Mouse (Mus musculus): ENCODE data around the gene Gab2. TPM values are rescaled to one million over a fixed set of nuclear protein-coding genes. Genes with fewer than 3 reads are reported as not detected.

Gene Gab2
- total RNA-seq, 2 experiments from 2014 or later: 12.4 to 12.8 TPM

DNA sequence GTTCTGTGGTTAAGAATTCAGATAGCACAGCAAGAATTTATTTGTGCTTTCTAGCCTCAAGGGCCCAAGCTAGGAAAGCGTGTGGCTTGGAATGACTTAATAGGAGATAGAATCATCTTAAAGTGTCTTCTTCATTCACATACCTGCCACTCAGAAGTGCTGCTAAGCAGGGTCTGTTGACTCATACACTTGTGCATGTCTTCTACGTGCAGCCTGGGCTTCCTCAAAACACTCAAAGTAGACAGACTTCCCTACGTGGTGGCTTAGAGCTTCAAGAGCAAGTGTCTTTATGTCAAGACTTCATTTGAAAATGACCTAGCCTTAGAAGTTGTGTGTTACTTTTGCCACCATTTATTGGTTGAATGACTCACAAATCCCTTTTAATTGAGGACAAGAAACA, 12.9 kb downstream of the Gab2 start:
- no peak for DNase-seq (ENCODE audit: low spot score in 2 of 2)
- intact Hi-C loops (cut with DNase I): no loop called here

DNA sequence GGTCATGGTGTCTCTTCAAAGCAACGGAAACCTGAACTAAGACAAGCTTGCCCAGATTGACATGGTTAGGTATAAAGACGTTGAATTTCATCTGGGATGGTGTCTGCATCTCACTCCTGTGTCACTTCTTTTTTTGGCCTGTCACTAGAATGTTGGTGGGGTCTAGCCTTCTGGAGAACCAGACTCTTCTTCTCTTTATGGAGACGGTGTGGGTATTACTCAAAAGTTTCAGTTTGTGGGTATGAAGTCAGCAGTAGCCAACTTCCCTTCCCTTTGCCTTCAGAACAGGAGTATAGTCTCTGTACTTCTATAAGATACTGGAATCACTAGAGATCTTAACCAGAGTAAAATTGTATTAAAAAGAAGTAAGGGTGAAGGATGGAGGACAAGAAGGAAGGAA, 26.7 kb downstream of the Gab2 start:
- intact Hi-C loops (cut with DNase I): no loop called here

DNA sequence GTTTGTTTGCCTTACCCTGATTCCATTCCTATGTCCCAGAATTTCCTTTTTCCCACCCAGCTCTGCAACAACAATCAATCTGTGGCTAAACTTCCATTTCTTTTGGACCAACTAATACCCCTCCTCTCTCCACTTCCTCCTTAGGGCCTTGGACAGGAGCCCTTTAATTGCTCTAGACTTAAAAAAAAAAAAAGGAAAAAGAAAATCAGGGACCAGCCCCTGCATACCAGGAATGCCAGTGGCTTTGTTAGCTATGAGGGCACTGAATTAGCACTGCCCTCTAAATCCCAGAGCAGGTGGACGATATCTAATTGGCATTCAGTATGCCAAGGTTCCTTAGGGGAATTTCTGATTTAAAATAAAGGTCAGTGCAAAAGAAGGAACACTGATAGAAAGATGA, 47.6 kb downstream of the Gab2 start:
- intact Hi-C loops (cut with DNase I): no loop called here
- no peak for DNase-seq (ENCODE audit: low spot score in 2 of 2)

More for the DNA sequence above, 26.7 kb downstream of the Gab2 start:
- no peak for DNase-seq (ENCODE audit: low spot score in 2 of 2)

DNA sequence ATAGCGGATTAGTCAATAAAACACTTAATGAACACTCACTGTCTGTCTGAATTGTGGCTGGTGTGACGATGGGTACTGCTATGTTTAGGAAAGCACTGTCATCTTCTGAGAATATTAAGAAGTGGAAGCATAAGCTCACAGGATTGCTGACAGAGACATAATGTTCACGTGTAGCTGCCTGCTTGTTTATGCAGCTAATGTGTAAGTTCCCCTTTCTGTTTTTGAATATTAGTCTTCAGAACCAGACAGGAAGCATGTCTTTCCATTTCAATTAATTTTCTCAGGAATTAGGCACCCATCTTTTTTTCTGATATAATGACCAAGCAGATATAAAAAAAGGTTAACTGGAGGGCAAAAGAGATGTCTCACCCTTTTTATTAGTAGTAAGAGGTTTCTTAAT, 55.1 kb downstream of the Gab2 start:
- DNase-seq (ENCODE audit: low spot score in 2 of 2): no peak

DNA sequence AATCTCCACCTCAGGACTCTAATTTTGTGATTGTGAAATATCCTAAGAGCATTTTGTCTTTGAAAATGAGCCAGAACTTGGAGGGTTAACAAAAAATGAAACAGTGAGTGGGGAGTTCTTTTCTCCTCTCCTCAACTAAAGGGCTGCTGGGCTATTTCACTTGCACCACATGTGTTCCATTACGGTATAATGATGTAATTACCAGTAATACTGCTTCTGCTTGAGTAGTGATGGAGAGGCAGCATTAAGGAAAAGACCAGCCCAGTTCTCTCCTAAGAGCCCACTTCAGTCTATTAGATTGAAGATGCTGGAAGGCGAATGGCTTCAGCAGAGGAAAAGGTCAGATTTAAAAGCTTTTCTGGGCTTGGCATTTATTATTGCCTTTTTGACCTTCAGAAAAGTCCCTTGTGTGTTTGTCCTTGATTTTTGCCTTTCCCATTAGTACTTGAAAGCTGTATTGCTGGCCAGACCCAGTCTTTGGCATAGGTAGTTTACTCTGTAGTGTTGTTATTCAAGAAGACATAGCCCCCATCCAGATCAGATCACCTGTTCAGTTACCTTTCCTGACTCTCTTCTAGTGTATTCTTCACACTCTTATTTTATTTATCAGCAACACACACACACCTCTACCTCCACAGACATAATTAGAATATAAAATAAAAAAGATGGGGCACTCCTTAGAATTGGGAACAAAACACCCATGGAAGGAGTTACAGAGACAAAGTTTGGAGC, 69.9 kb downstream of the Gab2 start:
- intact Hi-C loops (cut with DNase I): no loop called here
- DNase-seq (ENCODE audit: low spot score in 2 of 2): no peak

More for the DNA sequence above, 55.1 kb downstream of the Gab2 start:
- intact Hi-C loops (cut with DNase I): no loop called here

DNA sequence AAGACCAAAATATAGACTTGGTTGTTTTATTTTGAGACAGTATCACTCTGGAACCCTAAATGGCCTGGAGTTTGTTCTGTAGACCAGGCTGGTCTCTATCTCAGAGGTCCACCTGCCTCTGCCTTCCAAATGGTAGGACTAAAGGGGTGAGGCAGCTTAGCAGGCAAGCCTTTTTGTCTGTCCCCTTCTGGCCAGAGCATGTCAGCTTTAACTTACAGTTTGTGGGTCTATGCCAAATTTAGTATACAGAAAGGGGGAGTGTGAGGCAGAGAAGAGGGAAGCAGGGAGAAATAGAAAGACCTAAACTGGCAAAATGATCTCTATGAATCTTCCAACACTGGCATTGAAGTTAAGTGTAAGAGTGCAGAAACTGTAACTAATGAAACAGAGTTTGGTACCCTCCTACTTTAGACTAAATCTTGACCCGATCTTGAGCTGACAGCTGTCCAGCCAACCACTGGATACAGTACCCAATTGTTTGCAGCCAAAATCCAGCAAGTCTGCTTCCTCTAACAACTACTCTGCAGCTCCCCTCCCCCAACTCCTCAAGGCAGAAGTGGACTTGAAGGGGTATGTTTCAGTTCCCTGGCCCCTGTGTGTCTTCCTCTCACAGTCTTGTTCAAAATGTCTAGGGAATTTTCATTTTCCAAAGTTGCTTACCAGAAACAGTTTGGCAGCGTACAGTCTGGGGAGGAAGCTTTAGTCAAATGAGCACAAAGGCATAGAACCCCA, 73.5 kb downstream of the Gab2 start:
- no peak for DNase-seq (ENCODE audit: low spot score in 2 of 2)
- intact Hi-C loops (cut with DNase I): no loop called here

DNA sequence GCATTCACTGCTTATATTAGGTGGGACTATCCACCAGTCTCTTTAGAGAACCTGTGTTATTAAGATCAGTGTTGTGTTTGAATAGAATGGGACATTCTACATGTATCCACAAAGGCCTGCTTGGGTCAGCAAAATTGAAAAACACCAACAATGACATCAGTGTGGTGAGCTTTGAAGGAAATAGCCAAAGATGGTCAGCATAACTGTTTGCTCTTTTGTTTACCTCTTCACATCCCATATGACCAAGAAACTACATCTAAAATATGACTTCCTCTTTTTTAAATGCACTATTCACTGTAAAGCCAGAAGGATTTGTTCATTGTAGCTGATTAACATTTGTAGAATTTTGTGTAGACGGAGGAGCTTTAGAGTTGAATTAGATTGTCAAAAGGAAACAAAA, 82.9 kb downstream of the Gab2 start:
- no peak for DNase-seq (ENCODE audit: low spot score in 2 of 2)
- intact Hi-C loops (cut with DNase I): no loop called here

DNA sequence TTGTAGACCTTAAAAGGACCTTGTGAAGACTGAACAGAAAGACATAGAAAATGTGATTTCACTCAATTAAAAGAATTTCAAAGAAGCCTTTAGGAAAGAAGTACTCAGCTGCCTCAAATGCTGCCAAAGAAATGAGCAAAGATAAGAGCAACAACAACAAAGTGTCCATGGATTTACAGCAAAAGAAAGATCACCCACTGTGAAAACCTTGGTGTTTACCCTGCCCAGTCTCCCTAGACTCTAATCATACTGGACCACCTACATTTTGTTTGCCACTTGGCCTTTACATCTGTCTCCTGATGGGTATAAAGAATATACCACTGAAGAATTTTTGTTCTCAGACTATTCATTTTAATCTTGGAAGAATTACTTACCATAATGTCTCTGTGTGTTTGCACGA, 89.7 kb downstream of the Gab2 start:
- no peak for DNase-seq (ENCODE audit: low spot score in 2 of 2)
- intact Hi-C loops (cut with DNase I): no loop called here

DNA sequence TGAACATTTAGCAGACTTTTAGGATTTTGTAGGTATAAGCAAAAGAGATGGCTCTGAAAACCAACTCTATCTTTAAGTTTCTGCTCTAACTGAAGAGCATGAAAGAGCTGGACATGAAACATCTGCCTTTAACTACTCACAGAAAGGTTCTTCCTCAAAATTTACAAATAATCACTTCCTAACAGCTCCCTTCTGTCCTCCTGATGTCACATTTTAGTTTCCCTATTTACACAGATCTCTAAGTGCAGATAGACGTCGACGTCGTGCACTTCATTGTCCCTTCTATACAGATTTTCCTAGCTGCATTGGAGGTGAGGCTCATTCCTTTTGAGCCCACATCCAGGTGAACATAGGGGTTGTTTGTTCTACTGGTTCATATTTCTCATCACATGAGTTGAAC, 90.3 kb downstream of the Gab2 start:
- DNase-seq (ENCODE audit: low spot score in 2 of 2): no peak
- intact Hi-C loops (cut with DNase I): no loop called here

DNA sequence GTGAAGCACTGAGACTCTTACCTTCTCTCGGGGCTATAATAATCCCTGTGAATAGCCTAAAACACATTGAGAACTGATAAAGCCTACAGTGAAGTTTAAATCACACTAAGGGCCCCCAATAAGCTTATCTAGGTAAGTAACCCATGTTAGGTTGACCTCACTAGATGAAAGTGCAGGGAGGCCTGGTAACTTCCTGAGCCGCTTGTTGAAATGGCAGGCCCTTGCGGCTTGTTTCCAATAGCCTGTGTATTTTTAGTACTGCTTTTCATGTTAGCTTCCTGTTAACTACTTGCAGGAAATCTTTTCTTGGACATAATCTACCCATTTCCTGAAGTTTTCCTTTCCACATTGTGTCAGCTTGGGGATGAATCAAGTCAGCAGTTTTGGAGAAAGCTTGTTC, 90.7 kb downstream of the Gab2 start:
- intact Hi-C loops (cut with DNase I): no loop called here
- no peak for DNase-seq (ENCODE audit: low spot score in 2 of 2)

DNA sequence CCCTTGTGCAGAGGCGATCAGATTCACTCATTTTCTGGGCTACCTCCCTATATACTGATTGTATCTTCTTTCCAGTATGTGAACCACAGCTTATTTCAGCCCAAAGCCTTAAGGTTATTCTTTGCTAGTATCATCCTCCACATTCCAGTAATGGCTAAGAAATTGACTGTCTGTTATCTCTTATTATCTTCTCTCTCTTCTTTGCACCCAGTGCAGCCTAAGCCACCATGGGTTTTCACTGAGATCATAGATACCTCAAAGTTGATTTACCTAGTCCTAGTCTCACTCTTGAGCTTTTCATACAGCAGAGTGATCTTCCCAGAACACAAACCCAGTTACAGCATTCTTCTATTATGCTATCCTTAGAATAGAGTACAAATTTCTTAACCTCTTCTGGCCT, 100.5 kb downstream of the Gab2 start:
- DNase-seq (ENCODE audit: low spot score in 2 of 2): no peak
- intact Hi-C loops (cut with DNase I): no loop called here

DNA sequence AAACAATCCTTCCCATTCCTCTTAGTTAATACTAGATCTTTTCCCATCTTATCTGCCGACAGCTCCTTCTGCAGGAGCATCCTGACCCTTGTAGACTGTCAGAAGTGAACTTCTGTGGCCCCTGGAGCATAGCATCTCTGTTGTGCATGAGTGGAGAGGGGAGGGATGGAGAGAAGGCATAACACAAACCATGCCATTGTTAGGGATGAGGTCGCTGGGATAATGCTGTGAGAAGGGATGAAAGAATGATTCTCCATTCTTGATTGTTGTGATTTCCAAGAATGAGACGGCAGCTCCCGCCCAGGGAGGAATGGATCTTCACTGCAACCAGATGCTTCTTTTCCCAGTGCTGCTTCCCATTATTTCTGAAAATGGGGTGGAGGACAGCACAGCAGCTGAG, 102.0 kb downstream of the Gab2 start:
- intact Hi-C loops (cut with DNase I): no loop called here
- no peak for DNase-seq (ENCODE audit: low spot score in 2 of 2)

DNA sequence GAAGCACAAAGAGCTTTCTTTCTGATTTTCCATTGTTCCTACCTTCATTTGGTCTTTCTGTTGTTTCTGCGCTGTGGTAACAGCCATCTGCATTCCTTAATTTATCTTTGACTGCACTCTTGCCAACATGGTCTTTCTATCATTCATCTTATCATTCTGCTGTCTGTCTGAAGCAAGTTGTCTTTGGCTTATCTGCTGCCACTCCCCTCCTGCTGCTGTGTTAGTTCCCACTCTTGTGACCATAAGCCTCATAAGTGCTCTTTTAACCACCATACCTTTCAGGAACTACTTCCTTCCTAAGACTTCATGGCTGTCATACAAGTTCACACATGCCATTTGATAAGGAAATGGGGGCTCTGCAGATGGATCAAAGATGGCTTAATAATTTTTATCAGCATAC, 102.6 kb downstream of the Gab2 start:
- no peak for DNase-seq (ENCODE audit: low spot score in 2 of 2)
- intact Hi-C loops (cut with DNase I): no loop called here

DNA sequence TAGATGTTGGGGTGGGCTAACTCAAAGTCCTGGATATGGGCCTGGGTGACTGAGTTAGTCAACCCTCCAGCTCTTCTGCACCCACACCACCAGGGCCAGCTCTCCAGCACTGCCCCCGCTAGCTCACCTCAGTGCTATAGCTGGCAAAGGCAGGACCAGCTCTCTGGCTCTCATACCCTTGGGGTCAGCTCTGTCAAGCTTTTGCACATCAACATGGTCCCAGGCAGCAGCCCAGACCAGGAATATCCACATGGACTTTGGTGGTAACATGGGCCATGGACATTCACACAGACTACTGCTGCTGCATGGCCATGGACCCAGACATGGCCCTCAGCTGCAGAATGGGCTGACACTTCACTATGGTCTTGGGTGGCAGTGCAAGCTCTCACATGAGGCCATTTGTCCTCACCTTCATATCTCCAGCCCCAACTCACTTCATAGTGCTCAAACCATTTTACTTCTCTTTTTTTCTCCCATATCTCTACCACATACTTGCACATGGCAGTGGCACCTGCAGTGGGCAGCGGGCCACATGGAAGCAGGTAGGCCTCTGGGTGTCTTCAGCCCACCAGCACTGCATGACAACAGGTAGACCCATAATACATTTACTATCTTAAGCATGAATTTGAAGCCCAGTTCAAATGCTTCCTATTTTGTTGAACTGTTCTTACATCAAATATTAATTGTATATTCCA, 106.1 kb downstream of the Gab2 start:
- intact Hi-C loops (cut with DNase I): no loop called here
- no peak for DNase-seq (ENCODE audit: low spot score in 2 of 2)

DNA sequence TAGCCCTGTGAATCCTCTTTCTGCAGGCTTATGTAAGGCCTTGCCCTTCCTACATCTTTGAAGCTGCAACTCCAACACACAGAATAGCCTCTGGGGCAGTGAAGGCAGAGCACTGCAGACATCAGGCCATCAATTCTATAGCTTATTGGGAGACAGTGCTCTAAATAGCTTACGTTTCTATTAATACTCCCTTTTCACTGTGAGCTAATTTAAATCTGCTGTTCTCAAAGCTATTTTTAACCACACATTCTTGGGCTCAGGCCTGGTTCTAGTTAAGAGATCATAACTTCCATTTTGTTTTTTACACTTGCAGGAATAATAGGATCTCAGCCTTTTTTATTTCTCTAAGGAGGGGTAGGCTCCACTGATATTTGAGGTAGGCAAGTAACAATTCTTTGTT, 107.7 kb downstream of the Gab2 start:
- DNase-seq (ENCODE audit: low spot score in 2 of 2): no peak
- intact Hi-C loops (cut with DNase I): no loop called here

DNA sequence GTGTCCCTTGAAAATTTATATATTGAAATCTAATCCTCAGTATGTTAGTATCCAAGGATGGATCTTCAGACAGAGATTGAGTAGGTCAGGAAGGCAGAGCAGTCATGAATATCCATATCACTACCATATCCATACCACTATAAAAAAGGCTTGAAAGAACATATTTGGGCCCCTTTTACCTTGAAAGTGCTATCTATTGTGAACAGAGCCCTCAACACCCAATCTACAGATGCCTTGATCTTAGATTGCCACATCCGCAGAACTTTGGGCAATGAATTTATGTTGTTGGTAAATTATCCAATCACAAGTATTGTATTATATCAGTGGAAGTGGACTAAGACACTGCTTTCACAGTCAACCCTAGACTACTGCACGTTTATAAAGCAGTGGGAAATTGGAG, 122.5 kb downstream of the Gab2 start:
- intact Hi-C loops (cut with DNase I): no loop called here
- no peak for DNase-seq (ENCODE audit: low spot score in 2 of 2)

DNA sequence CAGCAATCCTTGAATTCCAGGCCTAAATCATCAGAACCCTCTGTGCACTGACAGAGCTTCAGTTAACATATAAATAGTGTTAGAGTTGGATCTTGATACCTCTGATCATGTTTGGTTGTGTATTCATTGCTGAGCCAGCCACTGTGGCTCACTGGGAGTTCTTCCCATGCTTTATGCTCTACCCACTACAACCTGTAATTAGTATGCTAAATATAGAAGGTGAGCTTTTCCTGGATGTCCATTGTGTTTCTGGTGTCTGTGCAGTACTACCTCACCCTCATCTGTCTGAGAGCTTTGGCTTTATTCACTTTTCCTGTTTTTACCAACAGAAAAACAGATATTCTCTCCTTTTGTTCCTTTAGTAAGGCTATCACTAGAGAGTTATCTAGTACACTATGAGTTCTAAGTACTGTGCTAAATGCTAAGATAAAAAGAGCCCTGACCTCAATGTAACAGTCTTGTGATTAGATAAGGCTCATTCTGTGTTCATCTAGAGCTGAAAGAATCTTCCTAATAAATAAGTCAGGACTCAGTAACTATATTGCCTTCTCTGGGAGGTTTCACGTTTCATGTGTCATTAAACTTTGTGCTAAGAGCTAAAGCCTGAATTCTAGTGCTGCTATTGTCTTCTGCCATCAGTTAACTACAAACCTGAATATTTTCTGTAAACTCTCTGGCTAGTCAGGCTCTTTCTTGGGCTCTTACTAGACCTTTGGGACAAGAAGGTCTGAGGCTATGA, 127.6 kb downstream of the Gab2 start:
- intact Hi-C loops (cut with DNase I): no loop called here
- DNase-seq (ENCODE audit: low spot score in 2 of 2): no peak

DNA sequence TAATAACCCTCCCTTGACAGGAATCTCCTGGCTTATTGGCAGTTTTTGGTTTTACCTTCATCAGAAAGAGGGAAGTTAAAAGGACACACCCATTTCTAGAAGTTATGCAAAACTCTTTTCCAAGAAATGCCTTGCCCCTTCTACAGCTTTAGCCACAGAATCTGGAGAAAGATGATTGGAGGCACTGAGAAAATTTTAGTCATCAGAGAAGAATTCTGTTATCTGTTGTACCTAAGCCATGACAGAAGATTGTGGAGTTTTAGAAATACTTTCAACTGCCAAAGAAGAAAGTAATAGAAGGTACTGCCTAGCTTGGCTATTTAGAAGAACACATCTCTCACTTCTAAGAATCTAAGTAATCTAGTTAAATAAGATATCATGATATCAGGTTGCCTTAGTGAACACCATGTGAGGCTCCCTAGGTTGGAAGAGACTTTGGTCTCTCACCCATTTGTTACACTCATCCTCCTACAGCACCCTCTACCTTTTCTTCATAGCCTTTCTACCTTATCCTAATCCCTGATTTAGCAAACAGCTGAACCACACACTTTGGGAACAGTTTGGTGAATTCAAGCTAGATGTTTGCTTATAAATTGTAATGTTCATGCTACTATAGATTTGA, 128.8 kb downstream of the Gab2 start:
- DNase-seq (ENCODE audit: low spot score in 2 of 2): no peak
- intact Hi-C loops (cut with DNase I): no loop called here

DNA sequence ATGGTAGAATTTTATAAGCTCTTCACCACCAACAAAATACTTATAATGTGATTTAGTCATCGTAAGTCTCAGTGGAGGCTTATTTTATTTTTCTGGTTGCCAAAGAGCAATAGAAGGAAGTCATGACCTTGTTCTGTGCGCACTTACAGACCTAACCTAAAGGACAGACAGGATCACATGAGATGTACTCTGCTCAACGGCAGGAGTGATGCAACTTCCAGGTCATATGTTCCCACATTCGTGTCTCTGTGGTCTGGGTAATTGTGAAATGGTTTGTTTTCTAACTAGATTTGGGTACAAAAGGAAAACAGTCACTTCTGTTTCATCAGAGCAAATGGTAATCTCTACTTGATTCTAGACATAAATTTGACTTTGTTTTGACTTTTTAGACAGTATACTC, 129.7 kb downstream of the Gab2 start:
- no peak for DNase-seq (ENCODE audit: low spot score in 2 of 2)
- intact Hi-C loops (cut with DNase I): no loop called here

DNA sequence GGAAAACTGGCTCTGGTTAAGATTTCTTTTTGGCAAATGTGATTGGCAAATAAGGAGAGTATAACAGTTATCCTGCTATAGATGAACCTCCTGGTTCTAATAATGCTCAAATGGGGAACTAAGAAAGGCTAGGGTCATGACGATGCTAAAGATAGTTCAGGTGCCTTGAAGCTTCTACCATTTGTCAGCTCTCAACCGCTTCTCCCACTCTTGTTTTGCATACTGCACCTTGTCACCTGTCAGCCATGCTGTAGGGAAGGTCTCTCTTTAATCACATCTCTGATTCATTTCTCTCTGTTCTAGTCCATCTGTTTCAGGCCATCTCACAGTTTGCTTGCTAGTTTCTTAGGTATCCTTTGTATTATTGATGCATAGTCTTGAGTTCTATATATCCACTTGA, 142.4 kb downstream of the Gab2 start:
- no peak for DNase-seq (ENCODE audit: low spot score in 2 of 2)
- intact Hi-C loops (cut with DNase I): no loop called here

Data from left cerebral cortex, postnatal 36 days (tissue).